Mouse (Mus musculus) right cerebral cortex, postnatal 36 days (tissue): ENCODE measurements around the gene Sec14l3.

Experiments used
- DNase-seq, 2 experiments: peaks; one replicate each; pipeline ENCODE4 v3.0.0; 2022; ENCODE audit warnings: low spot score in 2 of 2, mixed read lengths in 1 of 2

Sec14l3 gene

DNA sequence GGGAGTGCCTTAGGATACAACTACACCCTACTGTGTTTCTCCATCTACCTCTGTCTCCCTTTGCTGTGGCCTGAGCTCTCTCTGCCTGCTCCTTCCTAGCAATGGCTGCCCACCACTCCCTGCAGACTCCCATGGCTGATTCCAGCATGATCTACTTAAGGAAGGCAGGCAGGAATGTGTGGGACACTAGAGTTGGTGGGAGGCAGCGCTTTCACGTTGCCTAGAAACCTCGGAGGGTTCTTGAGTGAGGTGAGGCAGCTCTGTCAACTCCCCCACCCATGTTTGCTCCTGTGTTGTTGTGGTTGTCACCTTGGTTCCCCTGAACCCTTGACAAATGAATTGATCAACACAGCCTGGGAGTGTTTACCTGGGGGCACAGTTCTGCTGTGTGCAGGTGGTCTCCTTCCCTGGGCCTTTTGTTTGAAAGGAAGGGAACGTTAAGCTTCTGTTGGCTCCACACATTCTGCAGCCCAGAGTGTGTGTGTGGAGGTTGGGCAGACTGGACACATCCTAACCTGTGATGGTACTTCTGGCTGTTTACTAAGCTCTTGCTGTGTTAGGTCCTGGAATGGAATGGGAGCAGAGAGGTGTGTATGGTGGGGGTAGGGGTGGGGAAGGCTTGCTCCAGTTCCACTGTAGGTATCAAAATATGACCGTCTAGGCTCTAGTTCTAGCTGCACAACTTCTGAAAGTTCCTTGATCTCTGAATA is 3.6 kb upstream of the Sec14l3 start:
- DNase-seq = peak in 1 of 2 experiments; percentile 19

DNA sequence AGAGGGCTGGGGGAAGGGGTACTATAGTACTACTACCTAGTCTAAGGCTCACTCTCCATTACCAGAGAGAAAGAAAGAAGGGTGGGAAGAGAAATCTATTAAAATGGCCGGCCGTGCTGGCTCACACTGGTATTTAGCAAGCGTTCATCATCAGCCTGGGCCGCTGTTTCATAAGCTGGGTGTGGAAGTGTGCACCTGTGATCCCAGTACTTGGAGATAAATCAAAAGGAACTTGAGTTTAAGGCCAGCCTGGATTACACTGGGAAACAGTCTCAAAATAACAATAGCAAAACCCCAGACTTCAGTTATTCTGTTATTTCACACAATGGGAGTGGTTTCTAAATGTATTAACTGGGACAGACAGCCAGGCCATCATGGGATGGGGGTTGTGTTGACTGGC is 2.1 kb upstream of the Sec14l3 start:
- DNase-seq = no peak

DNA sequence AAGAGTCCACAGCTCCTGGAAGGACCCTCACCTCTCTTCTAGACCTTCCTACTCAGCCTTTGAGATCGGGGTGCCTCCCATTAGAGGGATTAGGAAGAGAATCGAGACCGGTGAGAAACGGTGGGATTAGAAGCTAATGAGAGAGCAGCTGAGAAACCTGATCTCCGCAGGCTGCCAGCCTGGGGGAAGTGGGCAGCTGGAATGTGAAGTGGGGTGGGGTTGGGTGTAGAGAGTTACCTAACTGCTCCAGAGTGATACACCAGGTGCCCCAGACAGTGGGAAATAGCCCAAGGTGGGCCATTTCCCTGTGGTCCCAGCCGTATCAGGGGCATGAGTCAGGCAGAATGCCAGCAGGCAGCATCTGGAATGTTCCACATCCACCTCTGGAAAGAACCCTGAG is 1.7 kb upstream of the Sec14l3 start:
- DNase-seq = no peak

DNA sequence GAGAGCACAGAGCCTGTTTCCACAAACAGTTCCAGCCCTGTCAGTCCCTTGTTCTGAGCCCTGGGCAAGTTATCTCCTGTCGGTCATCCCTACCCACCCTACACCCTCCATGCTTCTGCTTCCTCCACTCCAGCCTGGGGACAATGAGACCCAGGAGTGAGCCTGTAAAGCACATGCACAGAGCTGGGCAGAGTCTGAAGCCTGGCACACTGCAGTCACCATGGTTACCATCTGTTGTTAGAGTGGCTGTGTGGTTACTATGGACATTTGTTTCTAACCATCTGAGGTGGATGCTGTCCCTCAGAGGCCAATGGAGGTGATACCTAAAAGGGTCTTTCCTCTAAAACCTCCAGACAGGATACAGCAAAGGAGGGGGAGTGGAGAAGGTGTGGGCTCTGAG is 5.0 kb downstream of the Sec14l3 start:
- peak in 1 of 2 experiments; percentile 25 for DNase-seq

DNA sequence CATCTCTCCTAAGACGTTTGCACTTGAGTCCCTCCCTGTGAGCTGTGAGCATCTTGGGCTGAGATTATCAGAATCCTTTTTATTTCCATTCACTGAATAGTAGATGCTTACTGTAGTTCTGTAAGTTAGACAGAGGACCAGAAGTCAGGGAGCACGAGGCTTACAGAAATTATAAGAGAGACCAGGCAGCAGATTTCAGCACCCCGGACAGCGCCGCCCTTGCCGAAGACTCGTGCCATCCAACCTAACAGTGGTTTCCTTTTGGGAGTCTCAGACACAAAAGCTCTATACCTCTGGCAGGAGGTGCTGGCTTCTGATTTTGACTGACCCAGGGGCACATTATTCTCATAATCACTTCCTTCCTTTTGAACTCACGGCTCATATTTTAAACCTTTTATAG is 12.0 kb downstream of the Sec14l3 start:
- no peak for DNase-seq

DNA sequence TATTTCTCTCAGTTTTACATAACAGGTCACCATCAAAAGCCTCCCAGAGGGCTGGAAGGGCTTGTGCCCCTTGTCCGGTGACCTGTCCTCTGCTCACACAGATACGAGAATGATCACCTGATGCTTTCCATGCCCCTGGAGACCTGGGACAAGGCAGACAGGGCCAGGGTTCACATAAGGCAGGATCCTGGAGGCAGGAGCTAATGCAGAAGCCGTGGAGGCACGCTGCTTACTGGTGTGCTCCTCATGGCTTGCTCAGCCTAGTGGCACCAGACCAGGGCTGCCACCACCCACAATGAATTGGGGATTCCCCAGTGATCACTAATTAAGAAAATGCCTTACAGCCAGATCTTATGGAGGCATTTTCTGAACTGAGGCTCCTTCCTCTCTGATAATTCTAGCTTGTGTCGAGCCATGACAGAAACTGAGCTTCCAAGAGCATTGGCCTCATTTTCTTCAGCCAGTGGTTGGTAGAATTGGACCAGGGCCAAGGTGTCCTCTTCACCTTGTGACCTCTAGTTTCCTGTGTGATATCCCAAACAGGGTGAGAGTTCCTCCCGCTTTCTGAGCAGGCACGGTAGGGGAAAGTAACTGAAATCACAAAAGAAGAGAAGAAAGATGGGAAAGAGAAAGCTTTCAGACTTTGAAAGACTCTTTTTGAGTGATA is 13.8 kb downstream of the Sec14l3 start:
- DNase-seq = no peak

DNA sequence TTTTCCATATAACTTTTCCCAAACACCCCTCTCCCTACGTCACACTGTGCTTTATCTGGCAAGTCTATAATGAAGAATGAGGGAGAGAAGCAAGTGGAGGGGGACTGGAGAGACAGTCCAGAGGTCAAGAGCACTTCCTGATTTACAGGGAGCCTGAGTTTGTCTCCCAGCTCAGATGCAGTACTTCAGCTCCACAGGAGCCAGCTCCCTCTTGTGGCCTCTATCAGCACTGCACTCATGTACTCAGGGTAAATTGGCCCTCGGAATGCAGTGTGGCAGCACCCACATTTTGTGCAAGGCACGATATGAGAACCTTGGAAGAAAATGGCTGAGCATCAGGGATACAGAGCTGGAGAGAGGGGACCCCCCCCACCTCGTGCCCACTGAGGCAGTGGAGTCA is 15.6 kb downstream of the Sec14l3 start:
- peak in 1 of 2 experiments; percentile 33 for DNase-seq

DNA sequence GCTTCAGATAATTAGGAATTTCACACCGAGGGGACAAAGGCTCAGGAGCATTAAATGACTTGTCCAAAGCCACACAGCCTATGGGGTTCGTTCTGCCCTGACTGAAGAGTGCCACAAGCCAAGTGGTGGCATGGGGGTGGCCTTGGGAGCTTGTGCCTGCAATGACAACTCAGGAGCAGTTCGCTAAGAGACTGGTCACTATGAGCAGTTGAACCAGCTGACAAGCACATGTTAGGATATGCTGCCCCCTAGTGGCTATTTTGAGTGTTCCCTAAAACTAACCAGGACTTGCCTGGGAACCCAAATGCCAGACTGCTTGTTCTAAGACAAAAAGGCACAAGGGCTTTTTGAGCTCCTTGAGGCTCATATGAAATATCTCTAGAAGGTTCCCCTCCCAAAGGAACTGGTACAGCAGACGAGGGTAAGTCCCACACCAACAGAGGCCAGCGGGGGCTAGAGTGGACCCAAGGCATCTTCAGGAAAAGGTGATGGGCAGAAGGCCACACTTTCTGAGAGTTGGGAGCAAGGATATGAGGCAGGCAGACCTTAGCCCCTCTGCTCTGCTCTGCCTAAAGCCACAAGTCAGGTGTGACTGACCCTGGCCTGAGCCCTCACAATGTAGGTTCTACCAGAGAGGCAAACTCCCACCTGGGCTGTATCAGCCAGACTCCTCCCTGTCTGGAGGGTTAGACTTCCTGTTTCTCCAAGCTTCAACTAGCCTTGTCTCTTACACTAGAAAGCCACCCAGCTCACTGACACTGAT is 18.9 kb downstream of the Sec14l3 start:
- peak; percentile 47 to 50 for DNase-seq

DNA sequence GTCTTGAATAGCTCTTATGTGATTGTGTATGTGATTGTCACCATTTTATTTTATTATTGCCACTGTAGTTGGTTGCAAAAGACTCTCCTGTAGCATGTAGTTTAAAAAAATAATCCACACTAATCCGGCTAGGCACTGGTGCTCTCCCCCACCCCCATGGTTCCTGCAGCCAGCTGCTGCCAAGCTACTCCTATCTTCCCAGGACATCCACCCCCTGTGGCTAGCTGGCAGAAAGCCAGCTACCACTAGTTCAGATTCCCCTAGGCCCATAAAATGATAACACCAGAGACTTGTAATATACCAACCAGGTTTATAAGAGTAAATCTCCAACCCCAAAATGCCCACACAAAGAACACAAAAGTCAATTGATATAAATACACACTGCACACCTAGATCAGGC is 21.6 kb downstream of the Sec14l3 start:
- no peak for DNase-seq

DNA sequence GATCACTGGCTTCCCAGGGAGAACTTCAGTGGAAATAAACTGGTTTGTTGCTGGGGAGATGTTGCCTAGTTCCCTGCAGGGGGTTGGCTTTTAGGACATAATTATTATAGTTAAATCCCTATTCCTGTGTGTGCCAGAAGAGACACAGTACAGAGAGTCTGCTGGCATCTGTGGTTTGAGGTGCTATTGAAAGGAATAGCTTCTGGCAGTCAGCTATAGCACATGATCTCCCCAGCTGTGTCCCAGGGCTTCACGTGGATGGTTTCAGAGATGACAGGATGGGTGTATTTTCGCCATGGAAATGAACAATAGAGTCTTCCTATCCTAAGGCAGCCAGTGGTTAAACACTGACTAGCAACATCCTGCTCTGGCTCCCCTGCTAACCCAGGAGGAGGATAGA is 22.6 kb downstream of the Sec14l3 start:
- DNase-seq = peak; percentile 44 to 49

DNA sequence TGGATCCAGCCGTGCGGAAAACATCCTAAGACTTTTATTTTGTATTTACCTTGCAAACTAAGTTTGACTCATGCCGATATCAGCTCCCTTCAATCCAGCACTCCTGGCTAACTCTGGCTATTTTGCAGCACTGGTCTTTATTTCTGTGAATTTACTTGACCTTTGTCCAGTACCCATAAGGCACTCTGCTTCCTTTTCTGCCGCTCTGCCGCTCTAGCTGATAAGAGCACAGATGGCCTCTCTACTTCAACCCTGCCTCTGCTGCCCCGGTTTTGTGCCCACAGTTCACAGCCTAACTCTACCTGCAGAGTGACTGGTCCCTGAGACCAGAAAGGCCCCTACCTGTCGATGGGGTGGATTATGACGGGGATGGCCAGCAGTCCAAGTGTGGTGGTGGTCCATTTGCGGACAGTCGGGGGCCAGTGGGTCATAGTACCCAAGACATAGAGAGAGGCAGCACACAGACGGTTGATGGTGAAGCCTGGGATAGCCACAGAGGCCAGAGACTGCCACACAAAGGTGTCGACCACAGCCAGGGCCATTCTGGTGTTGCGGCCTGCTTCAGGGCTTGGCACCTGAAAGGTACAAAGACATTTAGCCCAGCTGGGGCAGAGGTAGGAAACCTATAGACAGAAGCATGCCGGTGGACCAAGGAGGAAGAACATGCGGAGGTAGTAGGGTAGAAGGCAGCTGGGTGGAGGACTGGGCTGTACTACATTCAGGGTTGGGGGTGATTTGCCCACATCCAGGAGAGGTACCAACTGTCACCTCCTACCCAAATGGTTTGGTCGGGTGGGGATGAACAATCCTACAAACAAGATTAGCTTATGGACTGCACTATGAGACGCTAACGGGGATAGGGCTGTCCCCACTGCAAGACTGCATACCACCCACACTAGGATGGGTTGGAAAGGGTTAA is 29.1 kb downstream of the Sec14l3 start:
- DNase-seq = peak in 1 of 2 experiments; percentile 39

DNA sequence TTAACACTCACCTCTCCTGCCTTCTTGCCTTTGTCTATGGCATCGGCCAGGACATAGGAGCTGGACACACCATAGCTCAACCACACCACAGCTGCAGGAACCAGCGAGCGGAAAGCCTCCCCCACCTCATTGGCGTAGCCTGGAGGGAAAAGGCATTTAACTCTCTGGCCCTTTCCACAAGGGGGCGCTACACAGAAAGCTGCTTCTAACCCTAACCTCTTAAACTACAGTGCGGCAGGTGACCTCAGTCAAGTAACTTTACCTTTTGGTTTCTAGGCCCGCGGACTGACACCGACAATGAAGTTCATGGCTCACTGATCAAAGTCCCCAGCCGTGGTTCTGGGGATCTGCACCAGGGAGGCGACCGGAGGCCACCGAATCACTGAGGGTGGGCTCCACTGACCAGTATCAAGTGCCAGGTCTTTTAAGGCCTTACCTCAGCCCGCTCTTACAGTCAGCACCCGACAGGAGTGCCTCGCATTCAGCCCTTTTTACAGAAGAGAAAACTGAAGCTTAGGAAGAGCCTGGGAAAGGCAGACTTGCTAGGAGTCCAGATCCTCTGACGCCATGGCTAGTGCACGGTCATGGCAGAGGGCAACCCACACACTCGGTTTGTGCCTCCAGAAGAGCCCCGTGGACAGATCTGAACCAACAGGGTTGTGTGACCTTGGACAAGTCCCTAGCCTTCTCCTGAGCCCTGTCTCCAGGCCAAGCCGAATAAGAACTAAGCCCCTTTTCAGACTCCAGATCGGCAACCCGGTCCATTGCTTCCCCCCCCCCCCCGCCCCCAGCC is 29.9 kb downstream of the Sec14l3 start:
- peak; percentile 60 to 62 for DNase-seq

DNA sequence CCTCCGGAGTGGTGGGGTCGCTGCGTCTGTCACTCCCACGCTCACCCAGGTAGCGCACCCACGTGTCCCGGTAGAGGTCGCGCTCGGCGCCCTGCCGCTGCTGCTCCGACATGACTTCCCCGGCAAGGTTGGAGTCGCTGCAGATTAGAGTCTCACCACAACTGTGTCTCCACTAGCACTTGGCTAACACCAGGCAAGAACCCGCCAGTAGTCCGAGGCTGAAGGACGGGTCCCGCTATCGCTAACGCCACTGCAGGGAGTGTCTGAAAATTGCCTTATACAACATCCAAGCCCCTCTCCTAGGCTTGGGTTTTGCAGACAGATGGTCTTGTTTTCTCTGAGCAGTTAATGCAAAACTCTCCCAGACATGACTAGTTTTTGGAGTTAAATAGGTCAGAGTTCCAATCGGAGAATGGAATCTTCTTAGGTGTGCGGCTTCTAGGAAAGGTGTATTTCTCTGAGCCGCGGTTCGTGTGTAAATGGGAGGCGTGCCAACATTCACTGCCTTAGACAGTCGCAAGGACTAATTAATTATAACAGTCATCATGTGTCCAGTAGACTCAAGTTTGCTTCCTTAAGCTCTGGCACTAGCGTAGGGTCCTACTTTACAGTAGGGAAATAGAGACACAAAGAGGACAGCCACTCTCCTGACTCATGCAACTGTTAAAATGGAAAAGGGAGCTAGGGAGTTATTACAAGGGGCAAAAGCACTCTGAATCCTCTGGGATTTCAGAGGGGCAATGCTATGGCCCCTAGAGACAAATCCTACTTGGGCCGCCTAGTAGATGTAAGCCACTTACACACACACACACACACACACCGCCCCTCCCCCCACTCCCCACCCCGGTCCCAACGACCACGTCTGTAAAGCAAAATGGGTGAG is 30.8 kb downstream of the Sec14l3 start, which contains the start of gene Mtfp1:
Gene Mtfp1 (minus strand): TSS at position 275 of the 883 bp plus-strand sequence.
- DNase-seq = peak; percentile 39 to 53

DNA sequence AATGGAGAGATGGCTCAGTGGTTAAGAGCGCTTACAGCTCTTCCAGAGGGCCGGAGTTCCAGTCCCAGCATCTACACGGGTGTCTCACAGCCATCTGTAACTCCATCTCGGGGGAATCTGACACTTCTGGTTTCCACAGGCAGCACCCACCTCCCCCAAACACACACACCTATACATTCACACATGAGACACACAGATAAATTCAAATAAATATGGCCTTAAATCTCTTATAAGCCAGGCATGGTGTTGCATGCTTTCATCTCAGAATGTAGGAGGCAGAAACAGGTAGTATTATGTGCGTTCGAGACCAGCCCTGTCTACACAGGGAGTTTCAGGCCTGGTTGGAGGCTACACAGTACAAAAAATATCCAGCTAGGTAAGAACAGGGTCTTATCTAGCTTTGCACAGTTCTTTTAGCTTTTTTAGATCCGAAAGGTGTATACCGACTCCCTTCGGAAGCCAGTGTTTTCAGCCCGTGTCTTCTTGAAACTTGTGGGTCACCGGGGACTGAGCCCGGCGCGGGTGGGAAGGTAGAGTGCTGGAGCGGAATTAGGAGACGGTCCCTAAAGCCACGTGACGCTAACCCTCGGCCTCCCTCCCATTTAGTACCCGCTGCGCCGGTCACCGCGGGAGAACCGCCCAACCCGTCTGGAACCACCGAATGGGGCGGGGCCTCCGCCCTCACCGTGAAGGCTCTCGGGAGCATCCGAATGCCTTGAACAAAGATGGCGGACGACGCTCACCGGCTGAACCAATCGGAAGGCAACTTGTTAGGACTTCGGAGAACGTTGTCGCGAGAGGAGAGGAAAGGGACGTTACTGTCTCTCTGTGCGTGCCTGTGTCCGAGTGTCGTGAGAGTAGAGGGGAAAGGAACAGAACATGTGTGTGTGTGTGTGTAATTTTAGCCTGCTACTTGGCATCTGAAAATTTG is 31.7 kb downstream of the Sec14l3 start:
- peak; percentile 98 for DNase-seq

DNA sequence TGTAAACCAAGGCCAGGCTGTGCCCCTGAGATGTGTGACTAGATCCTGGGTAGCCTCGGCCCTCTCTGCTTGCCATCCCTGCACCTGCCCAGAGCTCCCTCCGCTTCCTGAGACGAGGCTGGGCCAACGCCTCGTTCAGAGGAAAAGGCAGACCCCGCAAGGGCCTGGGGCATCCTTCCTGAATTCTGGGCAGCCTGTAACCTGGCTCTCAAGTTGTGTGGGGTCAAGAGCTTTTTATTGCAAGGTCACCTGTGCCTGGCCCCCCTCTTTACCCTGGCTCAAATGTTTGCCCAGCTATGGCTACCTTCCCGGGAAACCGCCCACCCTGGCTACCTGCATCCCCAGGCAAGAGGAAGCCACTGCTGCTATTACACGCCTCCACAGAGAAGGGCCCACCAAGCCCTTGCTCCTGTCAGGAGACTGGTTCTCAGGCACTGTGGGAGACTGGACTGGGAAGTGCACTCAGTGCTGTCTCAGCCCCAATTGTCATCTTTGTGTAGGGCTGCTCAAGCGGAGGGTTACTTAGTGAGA is 32.5 kb downstream of the Sec14l3 start:
- DNase-seq = no peak

DNA sequence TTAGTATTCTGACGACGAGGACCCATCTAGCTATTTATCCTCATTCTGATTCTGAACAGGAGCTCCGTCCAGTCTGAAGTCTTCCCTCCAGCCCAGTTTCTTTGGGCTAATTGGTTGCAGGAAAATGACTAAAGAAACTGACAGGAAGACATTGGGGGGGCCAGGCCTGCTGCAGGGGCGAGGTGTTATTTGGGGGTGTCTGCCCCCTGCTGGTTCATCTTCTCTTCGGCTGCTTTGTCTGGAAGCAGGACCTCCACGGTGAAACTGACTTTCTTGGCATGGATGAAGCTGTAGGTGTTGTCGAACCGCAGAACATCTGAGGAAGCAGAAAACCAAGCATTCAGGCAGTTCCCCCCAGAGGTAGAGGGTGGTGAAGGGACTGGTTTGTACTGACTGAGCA is 33.5 kb downstream of the Sec14l3 start:
- no peak for DNase-seq

DNA sequence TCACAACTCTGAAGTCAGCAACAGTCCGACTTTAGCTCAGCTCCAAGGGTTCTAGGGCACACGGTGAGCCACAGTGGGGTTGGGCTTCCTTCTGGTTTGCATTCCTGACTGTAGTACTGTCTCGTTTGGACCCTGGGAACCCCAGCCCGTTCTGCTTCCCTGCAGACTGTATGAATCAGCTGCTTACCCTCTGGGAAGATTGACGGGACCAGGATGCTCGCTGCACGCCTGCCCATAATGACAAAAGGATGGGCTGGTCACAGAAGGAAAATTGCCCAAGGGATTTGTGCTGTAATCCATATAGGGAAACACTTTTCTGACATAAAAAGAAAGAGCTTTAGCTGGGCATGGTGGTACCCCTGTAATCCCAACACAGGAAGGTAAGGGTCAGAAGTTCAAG is 34.2 kb downstream of the Sec14l3 start:
- DNase-seq = no peak

DNA sequence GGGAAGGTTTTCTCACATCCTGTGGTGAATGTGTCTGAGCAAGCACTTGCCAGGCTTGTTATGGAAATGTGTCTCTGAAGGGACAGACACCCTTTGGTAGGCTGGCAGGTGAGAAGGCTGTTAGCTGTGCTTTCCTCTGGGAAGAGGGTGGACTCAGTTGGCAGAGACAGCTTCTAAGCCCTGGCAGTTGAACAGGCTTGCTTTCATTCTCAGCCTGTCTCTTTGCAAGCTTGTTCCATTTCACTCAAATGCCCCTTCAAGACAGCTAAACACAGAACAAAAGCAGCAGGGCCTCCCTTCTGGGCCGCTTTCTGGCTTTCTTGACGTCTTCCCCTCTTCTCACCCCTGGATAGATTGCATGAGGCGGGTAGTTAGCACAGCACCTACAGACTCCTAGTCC is 34.8 kb downstream of the Sec14l3 start:
- DNase-seq = peak in 1 of 2 experiments; percentile 57
